Mouse (Mus musculus): ENCODE data around the gene Gpatch8. TPM values are rescaled to one million over a fixed set of nuclear protein-coding genes. Genes with fewer than 3 reads are reported as not detected.
"Not testable (repeated sequence)": the region's sequence is repeated elsewhere in the genome, so short reads cannot be mapped to it uniquely, and the experiment has no call there.

Gpatch8 gene
- polyA plus RNA-seq, 1 experiment: 34.5 TPM

GRCm38 (mm10) chr11:102551176-102551575, 5.0 kb downstream of the Gpatch8 start:
- Histone ChIP-seq H3K4me3 (ENCODE audit: control insufficient read depth, insufficient read depth, low read length) (no peak overlapping the region), H3K36me3 (ENCODE audit: control insufficient read depth, insufficient read depth, low read length) (no peaks in the 10 kb centered on the region), H3K4me1 (replicated peaks; ENCODE audit: control insufficient read depth, insufficient read depth, low read length) (peaks cover 4% of the 10 kb centered on the region), H3K27ac (ENCODE audit: control insufficient read depth, insufficient read depth, low read length) (no peak overlapping the region), H3K27me3 (ENCODE audit: control insufficient read depth, insufficient read depth, low read length) (no peaks in the 10 kb centered on the region)
- TF ChIP-seq POLR2A (IDR thresholded peaks at IDR 0.05; ENCODE audit: control insufficient read depth, extremely low read depth, insufficient read depth, low read length, poor library complexity) (no peak), CTCF (IDR thresholded peaks at IDR 0.05; ENCODE audit: borderline replicate concordance, control insufficient read depth, extremely low read depth, insufficient read depth, low read length, poor library complexity) (no peak)
- no peak for DNase-seq

DNA sequence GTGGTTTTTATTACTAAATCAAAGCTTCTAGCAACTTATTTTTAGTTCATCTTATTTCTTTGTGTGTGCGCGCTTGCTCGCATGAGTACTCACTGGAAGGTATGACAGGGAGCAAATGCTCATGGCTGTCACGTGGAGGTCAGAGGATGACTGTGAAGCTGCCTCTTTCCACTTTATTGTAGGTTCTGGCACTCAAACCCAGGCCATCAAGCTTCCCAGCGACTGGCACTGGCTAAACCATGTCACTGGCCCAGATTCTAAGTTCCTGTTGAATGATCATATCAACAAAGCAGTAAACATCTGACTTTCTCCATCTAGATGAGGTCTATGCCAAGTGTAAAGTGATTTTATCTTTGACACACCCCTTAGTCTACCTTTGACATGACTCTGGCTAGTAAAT, 14.7 kb downstream of the Gpatch8 start:
- WGBS: 94% methylated on average over 5 of the region's 5 CpGs
- Histone ChIP-seq H3K27me3 (ENCODE audit: control insufficient read depth, insufficient read depth, low read length) (no peaks in the 10 kb centered on the region), H3K4me1 (replicated peaks; ENCODE audit: control insufficient read depth, insufficient read depth, low read length) (no peaks in the 10 kb centered on the region), H3K27ac (ENCODE audit: control insufficient read depth, insufficient read depth, low read length) (no peak overlapping the region), H3K36me3 (ENCODE audit: control insufficient read depth, insufficient read depth, low read length) (no peaks in the 10 kb centered on the region; the same call in 1 of the 2 replicates), H3K4me3 (ENCODE audit: control insufficient read depth, insufficient read depth, low read length) (no peak overlapping the region)
- no peak for DNase-seq
- no peak for TF ChIP-seq POLR2A (IDR thresholded peaks at IDR 0.05; ENCODE audit: control insufficient read depth, extremely low read depth, insufficient read depth, low read length, poor library complexity)
- TF ChIP-seq CTCF (IDR thresholded peaks at IDR 0.05; ENCODE audit: borderline replicate concordance, control insufficient read depth, extremely low read depth, insufficient read depth, low read length, poor library complexity): no peak

DNA sequence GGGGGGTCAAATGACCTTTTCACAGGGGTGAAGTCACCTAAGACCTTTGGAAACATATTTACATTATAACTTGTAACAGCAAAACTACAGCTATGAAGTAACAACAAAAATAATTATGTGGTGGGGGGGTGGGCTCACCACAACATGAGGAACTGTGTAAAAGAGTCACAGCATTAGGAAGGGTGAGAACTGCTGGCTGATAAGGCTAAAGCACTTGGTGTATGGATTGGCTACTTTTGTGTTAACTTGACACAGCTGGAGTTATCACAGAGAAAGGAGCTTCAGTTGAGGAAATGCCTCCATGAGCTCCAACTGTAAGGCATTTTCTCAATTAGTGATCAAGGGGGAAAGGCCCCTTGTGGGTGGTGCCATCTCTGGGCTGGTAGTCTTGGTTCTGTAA, 15.9 kb downstream of the Gpatch8 start:
- not testable (repeated sequence) for DNase-seq; H3K4me3 ChIP-seq (ENCODE audit: control insufficient read depth, insufficient read depth, low read length); H3K27me3 ChIP-seq (ENCODE audit: control insufficient read depth, insufficient read depth, low read length); H3K36me3 ChIP-seq (ENCODE audit: control insufficient read depth, insufficient read depth, low read length); H3K27ac ChIP-seq (ENCODE audit: control insufficient read depth, insufficient read depth, low read length); H3K4me1 ChIP-seq (replicated peaks; ENCODE audit: control insufficient read depth, insufficient read depth, low read length)

DNA sequence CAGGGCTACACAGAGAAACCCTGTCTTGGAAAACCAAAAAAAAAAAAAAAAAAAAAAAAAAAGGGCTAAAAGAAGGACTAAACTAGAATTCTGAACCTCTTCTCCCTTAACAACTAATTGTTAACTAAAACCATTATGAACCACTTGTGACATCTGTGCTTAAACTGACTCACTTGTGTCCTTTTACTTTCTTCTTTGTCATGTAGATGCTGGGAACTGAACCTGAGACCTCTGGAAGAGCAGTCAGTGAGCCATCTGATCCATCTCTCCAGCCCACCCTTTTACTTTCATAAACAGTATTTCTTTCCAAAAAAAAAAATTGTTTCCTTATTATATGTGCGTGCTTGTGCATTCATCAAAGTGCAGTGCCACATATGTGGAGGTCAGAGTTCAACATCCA, 16.5 kb downstream of the Gpatch8 start:
- no peak for DNase-seq
- H3K4me1 ChIP-seq (replicated peaks; ENCODE audit: control insufficient read depth, insufficient read depth, low read length): no peaks in the 10 kb centered on the region
- no peaks in the 10 kb centered on the region for H3K27me3 ChIP-seq (ENCODE audit: control insufficient read depth, insufficient read depth, low read length)
- no peak overlapping the region for H3K27ac ChIP-seq (ENCODE audit: control insufficient read depth, insufficient read depth, low read length)
- H3K36me3 ChIP-seq (ENCODE audit: control insufficient read depth, insufficient read depth, low read length): peaks cover 3% of the 10 kb centered on the region; the same call in 1 of the 2 replicates
- TF ChIP-seq POLR2A (IDR thresholded peaks at IDR 0.05; ENCODE audit: control insufficient read depth, extremely low read depth, insufficient read depth, low read length, poor library complexity) (no peak), CTCF (IDR thresholded peaks at IDR 0.05; ENCODE audit: borderline replicate concordance, control insufficient read depth, extremely low read depth, insufficient read depth, low read length, poor library complexity) (no peak)
- 98% methylated on average over 1 of the region's 1 CpGs for WGBS
- no peak overlapping the region for H3K4me3 ChIP-seq (ENCODE audit: control insufficient read depth, insufficient read depth, low read length)

DNA sequence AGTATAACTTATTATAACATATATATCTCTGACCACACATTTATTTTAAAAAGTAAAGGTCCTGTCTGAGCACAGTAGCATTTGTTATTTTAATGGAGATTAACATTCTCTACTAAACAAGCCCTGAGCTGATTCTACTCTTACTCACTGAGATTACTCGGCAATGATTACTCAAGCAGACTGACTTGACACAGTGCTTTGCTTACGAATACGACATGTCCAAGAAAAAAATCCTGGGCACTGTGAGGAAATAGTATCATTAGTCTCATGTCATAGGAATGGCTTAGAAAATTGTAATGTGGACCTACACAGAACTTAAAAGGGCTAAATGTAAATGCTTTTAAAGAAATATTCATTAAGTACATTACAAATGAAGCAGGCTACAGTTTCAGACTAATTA, 20.0 kb downstream of the Gpatch8 start:
- no peak for TF ChIP-seq CTCF (IDR thresholded peaks at IDR 0.05; ENCODE audit: borderline replicate concordance, control insufficient read depth, extremely low read depth, insufficient read depth, low read length, poor library complexity)
- no peak for TF ChIP-seq POLR2A (IDR thresholded peaks at IDR 0.05; ENCODE audit: control insufficient read depth, extremely low read depth, insufficient read depth, low read length, poor library complexity)
- DNase-seq: no peak
- Histone ChIP-seq H3K27me3 (ENCODE audit: control insufficient read depth, insufficient read depth, low read length) (no peaks in the 10 kb centered on the region), H3K36me3 (ENCODE audit: control insufficient read depth, insufficient read depth, low read length) (peaks cover 3% of the 10 kb centered on the region; the same call in 1 of the 2 replicates), H3K4me1 (replicated peaks; ENCODE audit: control insufficient read depth, insufficient read depth, low read length) (no peaks in the 10 kb centered on the region), H3K4me3 (ENCODE audit: control insufficient read depth, insufficient read depth, low read length) (no peak overlapping the region), H3K27ac (ENCODE audit: control insufficient read depth, insufficient read depth, low read length) (no peak overlapping the region)
- 93% methylated on average over 3 of the region's 3 CpGs for WGBS

GRCm38 (mm10) chr11:102534078-102534477, 22.1 kb downstream of the Gpatch8 start:
- TF ChIP-seq POLR2A (IDR thresholded peaks at IDR 0.05; ENCODE audit: control insufficient read depth, extremely low read depth, insufficient read depth, low read length, poor library complexity): no peak
- TF ChIP-seq CTCF (IDR thresholded peaks at IDR 0.05; ENCODE audit: borderline replicate concordance, control insufficient read depth, extremely low read depth, insufficient read depth, low read length, poor library complexity): no peak
- no peak overlapping the region for H3K4me3 ChIP-seq (ENCODE audit: control insufficient read depth, insufficient read depth, low read length)
- no peaks in the 10 kb centered on the region for H3K4me1 ChIP-seq (replicated peaks; ENCODE audit: control insufficient read depth, insufficient read depth, low read length)
- 97% methylated on average over 2 of the region's 2 CpGs for WGBS
- DNase-seq: no peak
- no peak overlapping the region for H3K27ac ChIP-seq (ENCODE audit: control insufficient read depth, insufficient read depth, low read length)
- H3K36me3 ChIP-seq (ENCODE audit: control insufficient read depth, insufficient read depth, low read length): peaks cover 3% of the 10 kb centered on the region; the same call in 1 of the 2 replicates
- no peaks in the 10 kb centered on the region for H3K27me3 ChIP-seq (ENCODE audit: control insufficient read depth, insufficient read depth, low read length)

DNA sequence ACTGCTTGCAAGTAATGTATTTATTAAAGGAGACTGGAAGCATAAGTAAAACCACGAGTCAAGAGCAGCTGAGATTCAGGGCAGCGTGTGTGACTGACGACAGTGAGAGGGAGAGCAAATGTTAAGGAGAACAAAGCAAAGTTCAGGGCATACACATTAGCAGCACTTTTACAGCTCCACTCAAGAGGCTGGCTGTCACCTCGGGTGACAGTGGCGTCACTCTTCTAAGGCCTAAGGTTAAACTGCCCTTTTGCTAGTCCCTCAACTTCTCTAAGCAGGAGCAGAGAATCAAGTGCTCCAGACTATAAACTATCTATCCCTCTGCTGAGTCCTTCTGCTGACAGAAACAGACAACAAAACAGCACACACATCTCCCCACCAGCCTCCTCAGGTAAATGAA, 24.8 kb downstream of the Gpatch8 start:
- Histone ChIP-seq H3K27ac (ENCODE audit: control insufficient read depth, insufficient read depth, low read length) (no peak overlapping the region), H3K4me3 (ENCODE audit: control insufficient read depth, insufficient read depth, low read length) (no peak overlapping the region), H3K36me3 (ENCODE audit: control insufficient read depth, insufficient read depth, low read length) (peaks cover 11% of the 10 kb centered on the region; the same call in 1 of the 2 replicates), H3K4me1 (replicated peaks; ENCODE audit: control insufficient read depth, insufficient read depth, low read length) (no peaks in the 10 kb centered on the region), H3K27me3 (ENCODE audit: control insufficient read depth, insufficient read depth, low read length) (no peaks in the 10 kb centered on the region)
- TF ChIP-seq POLR2A (IDR thresholded peaks at IDR 0.05; ENCODE audit: control insufficient read depth, extremely low read depth, insufficient read depth, low read length, poor library complexity): no peak
- TF ChIP-seq CTCF (IDR thresholded peaks at IDR 0.05; ENCODE audit: borderline replicate concordance, control insufficient read depth, extremely low read depth, insufficient read depth, low read length, poor library complexity): no peak
- no peak for DNase-seq
- 89% methylated on average over 5 of the region's 5 CpGs for WGBS
